Mouse (Mus musculus): ENCODE measurements at regions not wholly inside any gene's neighbourhood (a gene's known extent, or its start where the extent isn't known, plus 50 kb on each side); places are given as distances from the start of the nearest gene placed in this dataset.

DNA sequence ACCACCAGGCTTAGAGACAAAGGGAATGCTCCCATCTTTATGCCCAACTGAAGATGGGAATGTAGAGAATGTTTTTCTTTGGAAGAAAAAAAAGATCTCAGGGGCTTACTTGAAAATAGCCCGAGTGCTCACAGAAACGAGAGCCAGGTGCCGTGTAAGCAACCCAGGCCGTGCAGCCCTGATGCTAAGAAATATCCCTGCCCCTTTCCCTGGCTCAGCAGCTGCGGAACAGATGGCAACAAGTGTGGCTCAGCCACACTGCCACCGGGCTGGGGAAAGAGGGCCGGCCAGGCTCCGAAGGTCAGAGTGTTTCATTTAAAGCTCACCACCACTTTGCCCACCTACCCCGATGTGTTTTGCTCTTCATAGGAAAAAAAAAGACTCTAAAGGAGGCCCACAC is 205.7 kb upstream of the Kbtbd8 start:
- no peak for DNase-seq (ENCODE audit: low read depth, low spot score)

GRCm38 (mm10) chr6:94900862-94901261 is 200.9 kb upstream of the Lrig1 start:
- DNase-seq (ENCODE audit: low read depth, low spot score), result no peak

DNA sequence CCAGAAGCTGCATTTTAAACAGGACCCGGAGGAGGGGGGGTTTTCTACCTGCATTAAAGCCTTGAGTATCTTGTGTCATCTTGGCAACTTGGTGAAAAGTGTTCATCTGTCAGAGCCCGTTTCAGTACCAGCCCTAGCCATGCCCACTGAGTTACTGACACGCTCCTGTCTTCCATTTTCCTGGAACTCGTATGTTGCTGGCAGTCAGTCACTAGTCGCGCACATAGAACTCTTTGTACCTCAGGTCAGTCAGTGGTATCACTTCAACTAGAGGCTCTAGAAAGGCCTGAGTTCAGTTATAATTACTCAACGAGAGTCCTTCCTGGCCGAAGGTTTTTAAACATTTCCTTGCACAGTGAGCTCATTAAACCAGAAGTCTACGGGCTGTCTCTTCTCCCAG is 198.9 kb upstream of the Lrig1 start:
- DNase-seq (ENCODE audit: low read depth, low spot score), result no peak

GRCm38 (mm10) chr6:94890165-94890564 is 190.2 kb upstream of the Lrig1 start:
- DNase-seq (ENCODE audit: low read depth, low spot score), result no peak

- DNase-seq (ENCODE audit: low read depth, low spot score), result no peak
Observed at GRCm38 (mm10) chr6:94889271-94889670, 189.3 kb upstream of the Lrig1 start.

DNA sequence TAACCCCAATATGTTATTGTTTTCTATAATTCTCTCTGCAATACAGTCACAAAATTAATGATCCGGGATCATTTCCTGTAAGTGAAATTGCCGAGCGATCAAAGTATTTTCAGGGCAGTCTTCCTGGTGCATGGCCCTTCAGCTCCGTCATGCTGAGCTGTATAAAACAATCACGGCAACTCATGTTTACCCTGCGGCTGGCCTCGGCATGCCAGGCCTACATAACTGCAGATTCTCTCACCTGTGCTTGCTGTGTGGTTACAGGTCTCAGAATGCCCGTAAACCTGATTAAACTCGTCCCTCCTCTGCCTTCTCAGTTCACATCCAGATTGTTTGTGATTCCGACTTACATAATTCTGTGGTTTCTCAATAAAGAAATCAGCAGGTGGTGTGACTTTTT is 181.2 kb upstream of the Lrig1 start:
- DNase-seq (ENCODE audit: low read depth, low spot score), result no peak

- DNase-seq (ENCODE audit: low read depth, low spot score), result no peak
Observed at GRCm38 (mm10) chr6:94875841-94876240, 175.9 kb upstream of the Lrig1 start.

DNA sequence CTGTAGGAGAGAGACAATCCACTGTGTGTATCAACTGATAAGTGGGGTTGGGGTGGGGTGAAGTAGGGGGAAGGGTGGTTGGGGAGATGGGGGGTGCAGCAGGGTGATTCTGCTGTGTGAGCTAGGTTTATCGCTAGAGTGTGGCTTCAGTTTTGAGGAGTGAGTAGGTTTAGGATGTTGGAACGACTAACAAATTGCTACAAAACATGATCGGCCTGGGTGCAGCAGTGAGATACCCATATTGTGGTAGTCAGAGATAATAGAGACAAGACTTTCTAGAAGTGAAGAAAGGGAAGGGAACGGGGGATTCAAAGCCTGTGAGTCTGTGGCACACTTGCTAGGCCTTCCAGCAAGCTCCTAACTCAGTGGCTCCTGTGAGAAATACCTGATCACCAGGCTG is 175.1 kb upstream of the Lrig1 start:
- no peak for DNase-seq (ENCODE audit: low read depth, low spot score)

- no peak for DNase-seq (ENCODE audit: low read depth, low spot score)
Observed at GRCm38 (mm10) chr6:94874415-94874814, 174.5 kb upstream of the Lrig1 start.

DNA sequence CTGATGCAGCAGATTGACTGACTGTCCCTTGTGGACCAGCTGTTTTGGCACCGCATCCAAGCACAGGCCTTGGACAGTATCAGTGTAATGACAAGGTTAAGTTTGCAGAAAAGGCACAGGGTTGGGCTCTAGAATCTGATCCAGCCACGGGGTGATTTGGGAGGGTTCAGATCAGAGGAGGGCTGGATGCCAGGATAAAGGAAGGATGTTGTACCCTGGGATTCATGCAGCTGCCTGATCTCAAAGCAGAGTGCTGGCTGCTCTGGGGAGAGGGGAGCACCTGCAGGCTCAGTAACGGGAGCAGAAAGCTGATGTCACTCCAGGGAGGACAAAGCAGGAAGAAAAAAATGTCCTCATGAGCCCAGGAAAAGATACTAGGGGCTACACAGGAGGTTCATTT is 168.0 kb upstream of the Lrig1 start:
- DNase-seq (ENCODE audit: low read depth, low spot score), result no peak

- no peak for DNase-seq (ENCODE audit: low read depth, low spot score)
Observed at GRCm38 (mm10) chr6:94865498-94865897, 165.5 kb upstream of the Lrig1 start.

GRCm38 (mm10) chr6:94858121-94858621 is 158.2 kb upstream of the Lrig1 start:
- DNase-seq (ENCODE audit: low read depth, low spot score), result peak; percentile 22

DNA sequence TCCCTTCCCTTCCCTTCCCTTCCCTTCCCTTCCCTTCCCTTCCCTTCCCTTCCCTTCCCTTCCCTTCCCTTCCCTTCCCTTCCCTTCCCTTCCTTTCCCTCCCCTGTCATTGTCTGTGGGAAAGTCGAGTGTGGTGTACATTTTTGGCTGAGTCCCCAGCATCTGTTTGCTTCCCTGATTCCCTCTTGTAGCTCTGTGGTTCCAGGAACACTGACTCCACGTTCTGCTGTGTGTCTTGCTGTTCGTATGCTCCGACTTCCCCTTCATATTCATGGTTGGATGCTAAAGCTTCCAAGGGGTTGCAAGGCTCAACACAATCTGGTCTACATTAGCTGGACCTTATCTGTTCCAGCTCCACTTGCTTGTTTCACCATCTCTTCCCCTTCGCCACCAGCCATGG is 150.2 kb upstream of the Lrig1 start:
- no peak for DNase-seq (ENCODE audit: low read depth, low spot score)

DNA sequence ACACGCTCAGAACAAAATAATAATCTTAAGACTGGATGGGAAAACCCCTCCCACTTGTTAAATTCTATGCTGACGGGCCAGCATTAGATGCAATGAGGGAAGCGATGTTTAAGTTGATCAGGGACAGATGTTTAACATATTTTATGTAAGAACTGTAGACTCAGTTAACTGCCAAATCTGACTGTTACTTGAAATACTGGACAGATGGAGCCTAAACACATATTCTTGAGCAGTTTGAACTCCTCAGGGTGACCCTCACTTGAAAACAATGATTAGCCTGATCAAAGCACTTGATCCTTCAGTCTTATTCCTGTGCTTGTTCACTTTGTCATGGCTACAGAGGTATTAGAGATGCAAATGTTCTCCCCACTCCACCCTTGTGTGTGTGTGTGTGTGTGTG is 149.6 kb upstream of the Lrig1 start:
- no peak for DNase-seq (ENCODE audit: low read depth, low spot score)

DNA sequence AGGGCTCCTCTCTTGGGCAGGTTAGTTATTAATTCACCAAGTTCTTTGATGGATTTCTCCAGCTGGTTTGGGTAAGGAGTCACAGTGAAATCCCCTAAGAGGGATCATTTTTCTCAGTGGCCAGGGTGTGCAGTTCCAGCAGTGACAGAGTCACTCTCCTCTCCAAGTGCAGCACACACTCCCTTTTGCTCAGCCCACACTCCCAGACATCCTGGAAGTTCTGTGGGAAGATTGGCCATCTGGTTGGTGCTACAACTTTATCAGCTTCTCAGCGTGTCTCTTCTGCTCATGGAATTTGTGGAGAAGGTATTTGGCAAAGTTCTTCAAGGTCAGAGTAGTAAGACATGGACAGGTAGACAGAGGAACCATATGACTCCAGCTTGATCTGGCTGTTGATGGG is 148.5 kb upstream of the Lrig1 start:
- DNase-seq (ENCODE audit: low read depth, low spot score), result no peak

GRCm38 (mm10) chr6:94845821-94846220 is 145.9 kb upstream of the Lrig1 start:
- DNase-seq (ENCODE audit: low read depth, low spot score), result no peak

- no peak for DNase-seq (ENCODE audit: low read depth, low spot score)
Observed at GRCm38 (mm10) chr6:94842856-94843255, 142.9 kb upstream of the Lrig1 start.

DNA sequence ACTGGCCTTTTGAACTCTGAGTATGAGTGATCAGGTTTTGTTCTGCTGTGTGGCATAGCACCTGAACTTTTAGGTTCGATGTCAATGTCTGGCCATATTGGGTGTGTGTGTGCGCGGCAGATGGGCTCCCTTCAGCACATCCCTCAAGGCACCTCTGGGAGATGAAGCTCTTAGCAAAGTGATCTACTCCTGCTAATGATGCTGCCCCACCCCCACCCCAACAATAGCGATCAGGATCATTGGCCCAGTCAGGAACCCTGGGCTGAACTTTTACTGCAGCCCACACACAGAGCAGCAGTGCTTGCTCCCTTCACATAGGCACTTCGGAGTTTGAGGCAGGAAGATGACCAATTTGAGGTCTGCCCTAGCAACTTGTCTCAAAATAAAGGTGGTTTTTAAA is 141.9 kb upstream of the Lrig1 start:
- DNase-seq (ENCODE audit: low read depth, low spot score), result no peak

GRCm38 (mm10) chr6:94835742-94836141 is 135.8 kb upstream of the Lrig1 start:
- DNase-seq (ENCODE audit: low read depth, low spot score), result no peak

GRCm38 (mm10) chr6:94834551-94834950 is 134.6 kb upstream of the Lrig1 start:
- no peak for DNase-seq (ENCODE audit: low read depth, low spot score)

GRCm38 (mm10) chr6:94830801-94831200 is 130.8 kb upstream of the Lrig1 start:
- DNase-seq (ENCODE audit: low read depth, low spot score), result no peak

- DNase-seq (ENCODE audit: low read depth, low spot score), result no peak
Observed at GRCm38 (mm10) chr6:94829246-94829645, 129.3 kb upstream of the Lrig1 start.

GRCm38 (mm10) chr6:94826656-94827055 is 126.7 kb upstream of the Lrig1 start:
- peak; percentile 15 for DNase-seq (ENCODE audit: low read depth, low spot score)

GRCm38 (mm10) chr6:94818220-94818619 is 118.3 kb upstream of the Lrig1 start:
- no peak for DNase-seq (ENCODE audit: low read depth, low spot score)

DNA sequence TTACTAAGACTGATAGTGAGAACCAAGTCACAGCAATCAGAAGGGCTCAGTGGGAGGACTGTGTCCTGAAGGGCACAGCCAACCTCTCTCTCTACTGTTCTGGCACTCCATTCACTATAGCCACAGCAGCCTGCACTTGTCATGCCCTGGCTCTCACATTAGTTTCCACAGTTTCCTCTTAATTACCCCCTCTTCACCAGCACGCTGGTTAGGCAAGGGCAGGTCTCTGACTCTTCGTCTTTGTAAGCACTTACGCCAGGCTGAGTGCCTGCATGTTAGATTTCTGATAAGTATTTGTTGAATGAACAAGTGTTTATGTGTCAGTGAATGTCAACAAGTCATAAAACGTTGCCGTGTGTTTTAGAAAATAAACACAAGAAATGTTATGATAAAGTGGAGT is 116.2 kb upstream of the Lrig1 start:
- DNase-seq (ENCODE audit: low read depth, low spot score), result no peak
